Mouse (Mus musculus): Measurements from ENCODE around the gene Lrig2. TPM values are rescaled to one million over a fixed set of nuclear protein-coding genes. Genes with fewer than 3 reads are reported as not detected.

Lrig2 gene
- total RNA-seq, 2 experiments from 2014 or later: 4.6 to 8.4 TPM

DNA sequence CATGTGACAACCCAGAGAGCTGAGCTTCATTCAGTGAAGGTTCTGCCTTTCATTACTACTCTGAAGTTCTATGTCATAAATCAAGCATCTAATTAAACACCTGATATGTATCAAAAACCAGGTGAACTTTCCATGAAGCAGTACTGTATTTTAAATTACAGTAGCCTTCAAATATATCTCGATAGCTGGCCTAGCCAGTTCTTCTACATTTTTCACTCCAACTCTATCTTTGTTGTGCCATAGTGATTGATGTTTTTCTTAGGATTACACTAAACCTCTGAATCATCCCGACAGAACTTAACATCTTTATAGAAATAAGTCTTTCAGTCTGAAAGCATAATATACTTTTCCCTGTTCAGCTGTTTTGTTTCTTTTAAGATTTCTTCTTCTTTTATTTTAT lies 2.8 kb upstream of the Lrig2 start:
- no peak for ATAC-seq (replicated peaks; ENCODE audit: low FRiP score, poor library complexity, severe bottlenecking)

DNA sequence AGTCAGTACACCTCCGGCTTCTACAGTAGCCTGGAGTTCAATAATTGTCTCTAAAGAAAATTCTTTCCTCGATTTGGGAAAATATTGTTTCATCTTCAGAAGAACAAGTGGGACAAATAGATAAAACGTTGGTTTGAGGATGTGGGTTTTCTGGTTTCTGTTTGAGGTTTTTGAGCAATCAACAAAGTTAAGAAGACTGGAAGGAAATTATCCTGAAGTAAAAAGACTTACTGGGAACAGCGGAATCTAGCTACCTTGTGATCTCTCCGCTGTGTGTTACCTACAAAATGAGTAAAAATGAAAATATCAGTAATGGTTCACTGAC lies 668 bp upstream of the Lrig2 start:
- no peak for ATAC-seq (replicated peaks; ENCODE audit: low FRiP score, poor library complexity, severe bottlenecking)

DNA sequence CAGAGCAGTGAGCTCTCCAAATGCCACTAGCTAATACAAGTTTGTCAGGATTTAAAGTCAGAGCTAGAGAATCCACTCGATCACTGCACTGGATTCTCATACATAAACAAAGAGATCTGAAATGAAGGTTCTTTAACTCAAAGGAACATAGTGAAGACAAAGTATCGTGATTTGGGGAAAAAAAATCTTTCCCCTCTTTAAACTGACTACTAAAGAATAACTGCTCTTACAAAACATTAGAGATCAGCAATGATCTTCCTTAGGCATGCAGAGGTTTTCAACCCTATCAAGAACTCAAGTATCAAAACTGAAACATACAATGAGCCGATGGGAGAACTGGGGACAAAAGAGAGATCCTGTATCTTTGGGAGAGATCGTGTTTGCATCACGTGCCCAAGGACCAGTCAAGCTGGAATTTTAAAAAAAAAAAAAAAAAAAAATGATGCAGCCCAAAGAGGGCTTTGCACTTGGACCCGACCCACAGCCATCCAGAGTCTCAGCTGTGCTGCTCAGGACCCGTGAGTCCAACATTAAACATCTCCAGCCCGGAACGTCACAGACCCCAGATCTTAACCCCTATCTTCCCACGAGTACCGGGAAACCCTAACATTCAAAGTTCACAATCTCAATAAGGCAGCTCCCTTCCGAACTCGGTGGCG lies 818 bp downstream of the Lrig2 start:
- ATAC-seq (replicated peaks; ENCODE audit: low FRiP score, poor library complexity, severe bottlenecking): no peak; the same call in 1 of the 2 replicates

DNA sequence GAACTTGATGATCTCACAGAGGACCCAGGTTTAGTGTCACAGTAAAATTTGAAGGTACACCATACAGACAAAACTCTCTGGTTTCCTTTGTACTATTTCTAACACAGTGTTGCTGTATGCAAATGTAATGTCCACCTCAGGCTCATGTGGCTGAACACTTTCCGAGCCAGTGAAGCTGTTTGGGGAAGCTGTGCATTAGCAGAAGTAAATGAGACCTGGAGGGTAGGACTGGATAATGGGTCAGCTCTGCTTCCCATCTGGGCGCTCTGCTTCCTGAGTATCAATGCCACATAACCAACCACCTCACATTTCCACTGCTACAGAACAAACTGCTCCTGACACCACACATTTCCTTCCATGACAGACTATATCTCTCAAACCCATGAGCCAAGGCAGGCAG lies 10.1 kb downstream of the Lrig2 start:
- ATAC-seq (replicated peaks; ENCODE audit: low FRiP score, poor library complexity, severe bottlenecking): no peak

DNA sequence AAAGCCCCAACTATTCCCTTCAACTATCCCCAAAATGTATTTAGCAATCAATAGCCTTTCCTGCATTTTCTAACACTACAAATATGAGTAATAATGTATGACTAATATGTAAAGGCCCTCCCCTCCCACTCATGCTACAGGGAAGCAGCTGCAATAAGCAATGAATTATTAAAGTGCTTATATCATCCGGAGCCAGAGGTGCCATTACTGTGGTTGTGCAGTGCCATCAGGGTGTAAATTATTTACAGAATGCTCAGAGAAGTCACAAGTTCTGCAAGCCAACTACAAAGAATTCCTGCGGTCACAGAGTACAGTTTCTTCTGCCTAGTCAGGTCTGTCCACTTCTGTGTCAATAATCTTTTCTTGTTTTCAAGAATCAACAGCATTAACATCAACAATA lies 10.8 kb downstream of the Lrig2 start:
- no peak for ATAC-seq (replicated peaks; ENCODE audit: low FRiP score, poor library complexity, severe bottlenecking)

GRCm38 (mm10) chr3:104496176-104496575 lies 15.5 kb downstream of the Lrig2 start:
- ATAC-seq (replicated peaks; ENCODE audit: low FRiP score, poor library complexity, severe bottlenecking): no peak

GRCm38 (mm10) chr3:104480946-104481719 lies 30.6 kb downstream of the Lrig2 start:
- ATAC-seq (replicated peaks; ENCODE audit: low FRiP score, poor library complexity, severe bottlenecking): no peak

GRCm38 (mm10) chr3:104478056-104478455 lies 33.7 kb downstream of the Lrig2 start:
- no peak for ATAC-seq (replicated peaks; ENCODE audit: low FRiP score, poor library complexity, severe bottlenecking)

DNA sequence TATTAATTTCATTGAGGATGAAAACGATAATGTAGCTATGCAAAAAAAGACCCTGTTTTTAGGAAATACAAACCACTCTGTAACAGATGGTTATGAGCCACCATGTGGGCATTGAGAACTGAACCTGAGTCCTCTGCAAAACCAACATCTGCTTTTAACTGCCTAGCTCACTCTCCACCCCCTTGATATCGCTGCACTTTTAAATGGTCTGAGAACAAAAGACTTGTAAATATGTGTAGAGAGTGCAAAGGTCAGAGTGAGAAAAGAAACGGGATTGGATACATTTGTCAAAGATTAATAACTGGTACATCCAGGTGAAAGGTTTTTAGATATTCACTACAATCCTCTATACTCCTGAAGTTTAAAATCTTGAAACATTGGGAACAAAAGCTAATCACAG lies 42.3 kb downstream of the Lrig2 start:
- ATAC-seq (replicated peaks; ENCODE audit: low FRiP score, poor library complexity, severe bottlenecking): no peak

- no peak for ATAC-seq (replicated peaks; ENCODE audit: low FRiP score, poor library complexity, severe bottlenecking)
These were observed 50.5 kb downstream of the Lrig2 start for GRCm38 (mm10) chr3:104461226-104461625.

DNA sequence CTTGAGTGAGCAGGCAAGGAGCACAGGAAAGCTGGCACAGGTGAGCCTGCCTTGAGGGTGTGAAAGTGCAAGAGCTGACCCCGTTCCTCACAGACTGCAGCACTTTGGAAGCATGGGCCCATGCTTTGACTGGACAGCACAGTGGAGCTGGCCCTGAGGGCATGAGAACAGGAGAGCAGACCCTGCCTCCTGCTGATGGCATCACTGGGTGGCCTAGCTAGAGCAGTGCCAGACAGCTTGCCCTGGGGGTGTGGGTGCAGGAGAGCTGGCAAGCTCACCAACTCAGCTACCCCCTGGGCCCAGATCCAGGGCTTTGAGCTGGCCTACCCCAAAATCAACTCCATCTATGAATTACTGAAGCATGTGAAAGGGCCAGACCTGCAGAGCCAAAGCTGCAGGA lies 53.1 kb downstream of the Lrig2 start:
- no peak for ATAC-seq (replicated peaks; ENCODE audit: low FRiP score, poor library complexity, severe bottlenecking)

DNA sequence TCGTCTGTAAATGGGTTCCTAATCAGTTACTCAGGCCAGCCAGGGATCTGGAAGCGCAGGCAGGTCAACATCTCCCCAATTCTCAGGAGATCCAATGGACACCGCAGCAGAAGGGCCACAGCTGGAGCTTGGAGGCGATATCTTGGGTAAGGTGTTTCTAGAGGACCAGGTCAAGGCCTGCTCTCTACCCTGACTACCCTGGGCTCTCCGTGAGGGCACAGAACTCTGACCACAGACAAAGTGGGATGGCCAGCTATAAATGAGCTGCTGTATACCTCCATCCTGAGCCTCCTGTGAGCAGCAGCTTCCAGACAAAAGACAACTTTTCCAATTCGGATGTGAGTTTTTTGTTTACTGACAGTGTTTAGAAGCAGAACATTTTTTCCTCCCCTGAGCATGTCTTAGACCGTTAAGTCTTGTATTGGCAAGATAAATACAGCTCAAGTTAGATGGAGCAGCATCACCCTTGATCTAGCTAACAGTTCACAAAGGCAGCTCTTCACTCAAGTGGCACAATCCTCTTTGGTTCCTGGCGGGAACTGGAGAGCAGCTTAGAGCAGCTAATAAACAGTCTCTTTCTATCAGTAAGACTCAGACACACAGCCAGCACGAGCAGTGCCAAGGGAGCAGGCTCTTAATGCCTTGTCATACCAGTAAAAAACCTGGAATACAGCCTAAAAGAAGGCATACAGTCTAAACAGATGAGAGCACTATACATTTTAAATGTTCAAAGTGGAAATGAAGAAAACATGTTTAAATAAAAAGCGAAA lies 56.0 kb downstream of the Lrig2 start:
- no peak for ATAC-seq (replicated peaks; ENCODE audit: low FRiP score, poor library complexity, severe bottlenecking)

- no peak for ATAC-seq (replicated peaks; ENCODE audit: low FRiP score, poor library complexity, severe bottlenecking)
These were observed 64.5 kb downstream of the Lrig2 start for GRCm38 (mm10) chr3:104447240-104447639.

DNA sequence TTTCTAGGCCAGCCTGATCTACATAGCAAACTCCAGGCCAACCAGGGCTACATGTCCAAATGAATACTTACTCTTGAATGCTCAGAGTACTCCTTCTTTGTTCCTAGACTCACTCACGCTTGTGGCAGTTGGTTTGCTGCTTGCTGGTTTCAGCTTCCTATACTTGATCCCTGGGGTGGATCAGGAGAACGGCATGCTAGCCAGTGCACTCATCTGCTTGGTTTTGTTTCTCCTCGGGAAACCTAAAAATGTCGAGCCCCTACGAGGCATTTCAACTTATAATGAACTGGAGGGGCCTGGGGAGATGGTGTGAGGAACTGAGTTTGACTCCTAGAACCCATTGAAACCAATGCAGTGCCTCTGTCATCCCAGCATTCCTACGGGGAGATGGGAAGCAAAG lies 65.0 kb downstream of the Lrig2 start:
- ATAC-seq (replicated peaks; ENCODE audit: low FRiP score, poor library complexity, severe bottlenecking): no peak

- no peak for ATAC-seq (replicated peaks; ENCODE audit: low FRiP score, poor library complexity, severe bottlenecking)
These were observed 66.1 kb downstream of the Lrig2 start for GRCm38 (mm10) chr3:104445576-104445975.

DNA sequence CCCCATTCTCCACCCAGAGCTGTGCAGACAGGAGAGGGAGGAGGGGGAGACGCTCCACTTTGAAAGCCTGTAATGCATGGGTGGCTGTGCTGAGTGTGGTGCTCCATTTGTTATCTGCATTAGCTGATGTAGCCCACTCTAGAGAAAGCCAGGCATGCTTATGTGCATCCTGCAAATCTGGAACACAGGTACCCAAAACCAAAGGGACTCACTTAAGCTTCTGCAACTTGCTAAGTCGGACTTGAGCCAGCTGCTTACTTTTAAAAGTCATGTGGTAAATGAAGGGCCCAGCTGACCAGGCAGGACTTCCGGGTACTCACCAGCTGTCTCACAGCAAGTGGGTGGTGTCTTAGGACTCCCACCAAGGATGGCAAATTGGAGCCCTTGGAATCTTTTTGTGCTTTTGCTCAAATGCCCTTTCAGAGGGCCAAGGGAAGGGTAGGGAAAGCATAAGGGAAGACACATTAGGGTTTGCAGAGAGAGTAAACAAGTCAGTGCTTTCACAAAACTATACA lies 66.7 kb downstream of the Lrig2 start:
- ATAC-seq (replicated peaks; ENCODE audit: low FRiP score, poor library complexity, severe bottlenecking): no peak

GRCm38 (mm10) chr3:104444082-104444481 lies 67.6 kb downstream of the Lrig2 start:
- no peak for ATAC-seq (replicated peaks; ENCODE audit: low FRiP score, poor library complexity, severe bottlenecking)

DNA sequence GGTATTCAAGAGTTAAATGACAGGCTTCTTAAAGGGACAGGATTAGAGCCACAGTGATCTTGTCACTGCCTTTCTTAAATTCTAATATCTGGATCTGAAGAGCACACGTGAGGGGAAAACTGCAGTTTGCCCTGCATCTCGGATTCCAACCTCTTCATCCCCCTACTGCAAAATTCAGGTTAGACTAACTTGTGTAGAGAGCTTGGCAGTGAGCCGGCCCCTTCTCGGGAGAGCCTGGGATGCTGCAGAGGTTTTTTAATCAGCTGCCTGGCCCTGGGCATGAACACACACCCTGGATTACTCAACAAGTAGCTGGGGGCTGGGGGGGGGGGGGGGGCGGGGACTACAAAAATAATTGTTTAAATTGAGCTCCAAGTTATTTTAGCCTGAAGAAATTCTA lies 69.4 kb downstream of the Lrig2 start:
- ATAC-seq (replicated peaks; ENCODE audit: low FRiP score, poor library complexity, severe bottlenecking): no peak

- no peak for ATAC-seq (replicated peaks; ENCODE audit: low FRiP score, poor library complexity, severe bottlenecking)
These were observed 69.8 kb downstream of the Lrig2 start for GRCm38 (mm10) chr3:104441870-104442283.

- ATAC-seq (replicated peaks; ENCODE audit: low FRiP score, poor library complexity, severe bottlenecking): no peak
These were observed 70.3 kb downstream of the Lrig2 start for GRCm38 (mm10) chr3:104441435-104441834.

GRCm38 (mm10) chr3:104438777-104439176 lies 72.9 kb downstream of the Lrig2 start:
- ATAC-seq (replicated peaks; ENCODE audit: low FRiP score, poor library complexity, severe bottlenecking): no peak
